Mouse (Mus musculus) megakaryocyte, embryonic 14.5 days (primary cell): ENCODE results near the gene Meioc.

Experiments used
- FLI1 ChIP-seq: IDR thresholded peaks from 2 replicates; pipeline ENCODE4 v1.6.1; 2012; ENCODE audit warnings: low read length, inconsistent platforms, mixed read lengths
- GATA1 ChIP-seq: IDR thresholded peaks from 3 replicates; pipeline ENCODE4 v1.6.1; 2012; ENCODE audit warnings: mixed read lengths, low read length, inconsistent platforms, borderline replicate concordance

- TF ChIP-seq GATA1 (no peak), FLI1 (no peak)
Observed at GRCm38 (mm10) chr11:102656931-102657330, 6.6 kb upstream of the Meioc start.
